Mouse (Mus musculus): Measurements from ENCODE around the gene Mllt3.

DNA sequence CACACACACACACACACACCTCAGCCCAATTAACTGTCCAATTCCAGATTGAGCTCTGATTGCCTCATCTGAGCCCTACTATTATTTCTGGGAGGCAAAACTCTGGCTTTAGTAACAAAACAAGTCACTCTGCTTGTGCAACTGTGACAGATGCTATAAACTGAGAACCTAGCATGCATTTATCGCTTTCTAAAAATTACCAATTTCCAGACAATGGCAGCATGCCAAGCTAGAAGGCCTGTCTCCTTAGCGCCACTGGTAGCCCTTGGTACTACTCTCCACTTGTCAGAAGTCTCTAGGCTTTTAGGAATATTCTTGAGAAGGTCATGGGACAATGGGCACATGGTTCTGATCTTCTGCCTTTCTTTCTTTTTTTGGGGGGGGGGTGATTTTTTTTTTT lies 257.4 kb downstream of the Mllt3 start:
- TF ChIP-seq USF2 (IDR thresholded peaks at IDR 0.05; ENCODE audit: borderline replicate concordance in 1 of 2, insufficient read depth in 1 of 2, low read depth in 1 of 2, low read length in 2 of 2) (no peak), POLR2AphosphoS5 (IDR thresholded peaks at IDR 0.05; ENCODE audit: borderline replicate concordance, low read depth, low read length) (no peak), MAFK (IDR thresholded peaks at IDR 0.05; ENCODE audit: borderline replicate concordance, low read depth, low read length) (no peak), CTCF (IDR thresholded peaks at IDR 0.05 in 2 of 3, conservative IDR thresholded peaks at IDR 0.05 in 1 of 3; ENCODE audit: control insufficient read depth in 1 of 3, insufficient read depth in 1 of 3, low read depth in 2 of 3, low read length in 3 of 3, poor library complexity in 1 of 3, severe bottlenecking in 1 of 3) (no peak), HCFC1 (IDR thresholded peaks at IDR 0.05; ENCODE audit: low read depth, low read length) (no peak), EP300 (IDR thresholded peaks at IDR 0.05; ENCODE audit: low read depth in 1 of 2, low read length in 2 of 2) (no peak), USF1 (IDR thresholded peaks at IDR 0.05; ENCODE audit: low read depth, low read length) (no peak), MAX (IDR thresholded peaks at IDR 0.05; ENCODE audit: low read length) (no peak), POLR2A (IDR thresholded peaks at IDR 0.05; ENCODE audit: control insufficient read depth in 1 of 2, insufficient read depth in 1 of 2, low read depth in 1 of 2, low read length in 2 of 2, poor library complexity in 1 of 2) (no peak), MAZ (IDR thresholded peaks at IDR 0.05; ENCODE audit: low read depth, low read length) (no peak), MYC (IDR thresholded peaks at IDR 0.05; ENCODE audit: low read depth, low read length) (no peak), GATA1 (IDR thresholded peaks at IDR 0.05; ENCODE audit: low read depth, low read length) (no peak)

Measured in MEL (cell line).